ENCODE assay signal across 17 mouse cellular contexts in the genomic region with DNA sequence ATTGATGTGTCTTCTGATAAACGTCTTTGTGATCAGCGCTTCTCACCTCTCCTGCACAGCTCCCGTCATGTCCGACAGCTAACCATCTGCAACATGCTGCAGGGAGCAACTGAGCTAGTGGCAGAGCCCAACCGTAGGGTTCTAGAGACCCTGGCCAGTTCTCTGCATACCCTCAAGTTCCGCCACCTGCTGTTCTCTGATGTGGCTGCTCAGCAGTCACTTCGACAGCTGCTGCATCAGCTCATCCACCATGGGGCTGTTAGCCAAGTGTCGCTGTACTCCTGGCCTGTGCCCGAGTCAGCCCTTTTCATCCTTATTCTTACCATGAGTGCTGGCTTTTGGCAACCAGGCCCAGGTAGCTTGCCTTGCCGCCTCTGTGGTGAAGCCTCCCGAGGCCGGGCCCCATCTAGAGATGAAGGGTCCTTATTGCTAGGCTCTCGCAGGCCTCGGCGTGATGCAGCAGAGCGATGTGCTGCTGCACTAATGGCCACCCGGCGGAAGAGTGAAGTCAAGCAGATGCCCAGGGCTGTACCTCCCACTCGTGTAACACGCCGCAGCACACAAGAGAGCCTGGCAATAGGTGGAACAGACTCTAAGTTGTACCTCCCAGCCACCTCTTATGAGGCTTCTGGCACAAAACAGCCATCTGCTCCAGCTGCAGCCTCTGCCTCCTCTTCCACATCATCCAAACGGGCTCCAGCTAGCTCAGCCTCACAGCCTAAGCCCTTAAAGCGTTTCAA. TPM values are rescaled to one million over a fixed set of nuclear protein-coding genes. Genes with fewer than 3 reads are reported as not detected.
DNase-seq lines count a peak whose midpoint lies in the region; ATAC-seq and TF ChIP-seq lines count a peak whose summit lies in the region.
"Had no signal": no experiment of that assay in that cellular context is flagged by ENCODE, and none has a peak within 500 bp of the region (broad histone marks: within the 10 kb centered on the region; RNA-seq: fewer than 3 reads in every experiment).

No protein-coding gene starts in this region.

- H3K36me3 ChIP-seq in embryonic facial prominence, embryonic 14.5 days (ENCODE audit: control insufficient read depth, insufficient read depth, low read length) = peaks cover 99% of the 10 kb centered on the region
- H3K36me3 ChIP-seq in embryonic facial prominence, embryonic 10.5 days (replicated peaks) = peaks cover 100% of the 10 kb centered on the region
- peaks cover 78% of the 10 kb centered on the region for H3K36me3 ChIP-seq in myocyte (ENCODE audit: control insufficient read depth, insufficient read depth)

- H3K4me1 ChIP-seq in embryonic facial prominence, embryonic 14.5 days (ENCODE audit: control insufficient read depth, insufficient read depth, low read length) = no peaks in the 10 kb centered on the region
- no peaks in the 10 kb centered on the region for H3K4me1 ChIP-seq in embryonic facial prominence, embryonic 10.5 days
- H3K4me1 ChIP-seq: embryonic facial prominence, embryonic 15.5 days; hindbrain, embryonic 13.5 days; liver, embryonic 15.5 days had no signal

- WGBS in embryonic facial prominence, embryonic 14.5 days = 90% methylated on average over 23 of the region's 23 CpGs
- WGBS in embryonic facial prominence, embryonic 10.5 days = 91% methylated on average over 23 of the region's 23 CpGs

- no peak overlapping the region for H3K4me3 ChIP-seq in embryonic facial prominence, embryonic 14.5 days (ENCODE audit: low read depth, low read length)
- no peak overlapping the region for H3K4me3 ChIP-seq in embryonic facial prominence, embryonic 10.5 days
- no peak overlapping the region for H3K4me3 ChIP-seq in myocyte
- H3K4me3 ChIP-seq: embryonic facial prominence, embryonic 15.5 days; hindbrain, embryonic 13.5 days; liver, embryonic 15.5 days had no signal

- no peaks in the 10 kb centered on the region for H3K79me2 ChIP-seq in myocyte (ENCODE audit: control insufficient read depth, insufficient read depth)

- no peak overlapping the region for H3K4me2 ChIP-seq in embryonic facial prominence, embryonic 14.5 days (ENCODE audit: low read depth, low read length)
- no peak overlapping the region for H3K4me2 ChIP-seq in myocyte (ENCODE audit: low read depth)
- H3K4me2 ChIP-seq: embryonic facial prominence, embryonic 15.5 days; hindbrain, embryonic 13.5 days; liver, embryonic 15.5 days had no signal

- no peak overlapping the region for H3K9ac ChIP-seq in embryonic facial prominence, embryonic 14.5 days (ENCODE audit: low read depth, low read length)
- H3K9ac ChIP-seq: embryonic facial prominence, embryonic 15.5 days; hindbrain, embryonic 13.5 days; liver, embryonic 15.5 days had no signal

- TF ChIP-seq POLR2A in myocyte (IDR thresholded peaks at IDR 0.05; ENCODE audit: insufficient read length, low read depth) = no peak

- H3K27ac ChIP-seq in embryonic facial prominence, embryonic 14.5 days (replicated peaks; ENCODE audit: low read depth, low read length) = no peak overlapping the region
- no peak overlapping the region for H3K27ac ChIP-seq in embryonic facial prominence, embryonic 10.5 days (replicated peaks)
- H3K27ac ChIP-seq: embryonic facial prominence, embryonic 15.5 days; hindbrain, embryonic 13.5 days; kidney, postnatal 0 days; liver, embryonic 15.5 days had no signal

- peak; percentile 14 for DNase-seq in embryonic facial prominence, embryonic 14.5 days (ENCODE audit: low spot score)
- no peak for DNase-seq in embryonic facial prominence, embryonic 10.5 days (ENCODE audit: low spot score)
- DNase-seq in left cerebral cortex, postnatal 4 days = peak; percentile 76
- DNase-seq in left cerebral cortex, postnatal 14 days (ENCODE audit: low spot score in 2 of 2) = no peak
- peak; percentile 35 for DNase-seq in ES-CJ7 (ENCODE audit: low read depth, low spot score)
- no peak for DNase-seq in testis, postnatal 10 days (ENCODE audit: low spot score)
- DNase-seq: adrenal gland, postnatal 14 days; B cell, adult 2 months; lung, postnatal 14 days had no signal

- no peak overlapping the region for H3ac ChIP-seq in myocyte (ENCODE audit: control insufficient read depth, insufficient read length)

- intact Hi-C loops in left cerebral cortex, postnatal 4 days (cut with DNase I) = no loop called here
- intact Hi-C loops in left cerebral cortex, postnatal 14 days (cut with DNase I) = no loop called here

- H3K9me3 ChIP-seq in embryonic facial prominence, embryonic 14.5 days (ENCODE audit: control insufficient read depth, low read length) = no peaks in the 10 kb centered on the region
- no peaks in the 10 kb centered on the region for H3K9me3 ChIP-seq in embryonic facial prominence, embryonic 10.5 days
- H3K9me3 ChIP-seq: embryonic facial prominence, embryonic 15.5 days; hindbrain, embryonic 13.5 days; liver, embryonic 15.5 days had no signal

- H3K27me3 ChIP-seq in embryonic facial prominence, embryonic 14.5 days (replicated peaks; ENCODE audit: control insufficient read depth, insufficient read depth, low read length) = no peaks in the 10 kb centered on the region
- no peaks in the 10 kb centered on the region for H3K27me3 ChIP-seq in embryonic facial prominence, embryonic 10.5 days (replicated peaks; ENCODE audit: low read depth, poor library complexity, severe bottlenecking)
- H3K27me3 ChIP-seq in myocyte (ENCODE audit: control insufficient read depth, insufficient read depth, insufficient read length) = no peaks in the 10 kb centered on the region
- H3K27me3 ChIP-seq: embryonic facial prominence, embryonic 15.5 days; hindbrain, embryonic 13.5 days; liver, embryonic 15.5 days had no signal

- ATAC-seq in embryonic facial prominence, embryonic 14.5 days (ENCODE audit: low read depth) = peak; percentile 53; the same call in 1 of the 2 replicates
- no peak for ATAC-seq in erythroblast, adult 5-6 weeks (replicated peaks; ENCODE audit: low FRiP score, poor library complexity, severe bottlenecking)
- ATAC-seq: forebrain, embryonic 14.5 days; intestine, postnatal 0 days had no signal

TF ChIP-seq in myocyte, 11 proteins besides CTCF, POLR2A, EP300 and RAD21:
- TF ChIP-seq E2F4 (IDR thresholded peaks at IDR 0.05; ENCODE audit: insufficient read depth) = no peak
- no peak for TF ChIP-seq MAX (IDR thresholded peaks at IDR 0.05; ENCODE audit: low read depth)
- peak in 2 of 3 experiments; percentile 9 to 18 for TF ChIP-seq MYOD1 (IDR thresholded peaks at IDR 0.05; ENCODE audit: control insufficient read depth in 1 of 3, insufficient read length in 2 of 3, low read depth in 2 of 3)

RNA-seq across cellular contexts. Expression of a gene that starts 13.6 kb away (rescaled TPM):
- 73.1 and 85.5 TPM in 2 replicates for polyA plus RNA-seq in embryonic facial prominence, embryonic 14.5 days (2014; fragmentation: Nextera tagmentation; extraction: Ambion mirVana)
- polyA plus RNA-seq in embryonic facial prominence, embryonic 10.5 days (2016; fragmentation: Nextera tagmentation; extraction: Ambion mirVana) = 76.2 and 76.9 TPM in 2 replicates
- total RNA-seq in left cerebral cortex, postnatal 4 days (2021) = 10 to 100 TPM; 60.2 to 68.2 TPM
- total RNA-seq in left cerebral cortex, postnatal 14 days (2021) = 10 to 100 TPM; 45.0 to 46.0 TPM
- polyA plus RNA-seq in myocyte (2012; fragmentation: generic; extraction: Trizol) = 36.1 TPM
- total RNA-seq in erythroblast, adult 5-6 weeks (2015; ENCODE audit: low replicate concordance) = 3.5 and 9.0 TPM in 2 replicates
- 1.3 and 3.3 TPM in 2 replicates for total RNA-seq in erythroblast, adult 5-6 weeks (2017; ENCODE audit: low replicate concordance)

RNA-seq across cellular contexts. Expression of a gene that starts 13.8 kb away (rescaled TPM):
- 511 and 572 TPM in 2 replicates for polyA plus RNA-seq in embryonic facial prominence, embryonic 14.5 days (2014; fragmentation: Nextera tagmentation; extraction: Ambion mirVana)
- polyA plus RNA-seq in embryonic facial prominence, embryonic 10.5 days (2016; fragmentation: Nextera tagmentation; extraction: Ambion mirVana) = 449 and 463 TPM in 2 replicates
- total RNA-seq in left cerebral cortex, postnatal 4 days (2021) = 100 to 1,000 TPM; 319 to 327 TPM
- 100 to 1,000 TPM; 434 to 435 TPM for total RNA-seq in left cerebral cortex, postnatal 14 days (2021)
- 835 TPM for polyA plus RNA-seq in myocyte (2012; fragmentation: generic; extraction: Trizol)
- total RNA-seq in erythroblast, adult 5-6 weeks (2015; ENCODE audit: low replicate concordance) = 197 and 223 TPM in 2 replicates
- 191 and 235 TPM in 2 replicates for total RNA-seq in erythroblast, adult 5-6 weeks (2017; ENCODE audit: low replicate concordance)

RNA-seq across cellular contexts. Expression of a gene that starts 34.8 kb away (rescaled TPM):
- 20.7 and 22.6 TPM in 2 replicates for polyA plus RNA-seq in embryonic facial prominence, embryonic 14.5 days (2014; fragmentation: Nextera tagmentation; extraction: Ambion mirVana)
- polyA plus RNA-seq in embryonic facial prominence, embryonic 10.5 days (2016; fragmentation: Nextera tagmentation; extraction: Ambion mirVana) = 77.2 and 81.1 TPM in 2 replicates
- total RNA-seq in left cerebral cortex, postnatal 4 days (2021) = 1 to 10 TPM; 2.4 to 3.2 TPM
- under 1 TPM; 0.55 to 0.82 TPM for total RNA-seq in left cerebral cortex, postnatal 14 days (2021)
- 2.2 TPM for polyA plus RNA-seq in myocyte (2012; fragmentation: generic; extraction: Trizol)
- 7.7 and 8.1 TPM in 2 replicates for total RNA-seq in erythroblast, adult 5-6 weeks (2015; ENCODE audit: low replicate concordance)
- total RNA-seq in erythroblast, adult 5-6 weeks (2017; ENCODE audit: low replicate concordance) = 14.8 and 16.8 TPM in 2 replicates

RNA-seq across cellular contexts. Expression of a gene that starts 35.0 kb away (rescaled TPM):
- polyA plus RNA-seq in embryonic facial prominence, embryonic 14.5 days (2014; fragmentation: Nextera tagmentation; extraction: Ambion mirVana) = 60.4 and 62.7 TPM in 2 replicates
- 57.6 and 61.4 TPM in 2 replicates for polyA plus RNA-seq in embryonic facial prominence, embryonic 10.5 days (2016; fragmentation: Nextera tagmentation; extraction: Ambion mirVana)
- 10 to 100 TPM; 78.4 to 83.7 TPM for total RNA-seq in left cerebral cortex, postnatal 4 days (2021)
- total RNA-seq in left cerebral cortex, postnatal 14 days (2021) = 10 to 100 TPM; 69.3 to 71.5 TPM
- 75.9 TPM for polyA plus RNA-seq in myocyte (2012; fragmentation: generic; extraction: Trizol)
- total RNA-seq in erythroblast, adult 5-6 weeks (2015; ENCODE audit: low replicate concordance) = 0.63 and 7.9 TPM in 2 replicates
- 2.2 and 6.8 TPM in 2 replicates for total RNA-seq in erythroblast, adult 5-6 weeks (2017; ENCODE audit: low replicate concordance)

RNA-seq across cellular contexts. Expression of a gene that starts 35.0 kb away (rescaled TPM):
- 17.7 and 20.2 TPM in 2 replicates for polyA plus RNA-seq in embryonic facial prominence, embryonic 14.5 days (2014; fragmentation: Nextera tagmentation; extraction: Ambion mirVana)
- polyA plus RNA-seq in embryonic facial prominence, embryonic 10.5 days (2016; fragmentation: Nextera tagmentation; extraction: Ambion mirVana) = 18.2 and 18.7 TPM in 2 replicates
- 1 to 10 TPM; 6.6 to 8.2 TPM for total RNA-seq in left cerebral cortex, postnatal 4 days (2021)
- 1 to 10 TPM; 8.5 to 9.1 TPM for total RNA-seq in left cerebral cortex, postnatal 14 days (2021)
- polyA plus RNA-seq in myocyte (2012; fragmentation: generic; extraction: Trizol) = 23.7 TPM
- total RNA-seq in erythroblast, adult 5-6 weeks (2015; ENCODE audit: low replicate concordance) = 2.5 and 2.9 TPM in 2 replicates
- 0.43 and 1.1 TPM in 2 replicates for total RNA-seq in erythroblast, adult 5-6 weeks (2017; ENCODE audit: low replicate concordance)

Comparison
In these comparisons a context has a peak if more than half of its experiments do, and no peak if none do; other contexts are left out.
1. DNase-seq: peak in embryonic facial prominence, embryonic 14.5 days (single experiment), left cerebral cortex, postnatal 4 days (single experiment) and ES-CJ7 (single experiment); none in embryonic facial prominence, embryonic 10.5 days (single experiment), left cerebral cortex, postnatal 14 days (0 of 2) and testis, postnatal 10 days (single experiment).
2. RNA of a gene that starts 13.6 kb away (total RNA-seq): 60.2 to 68.2 TPM in left cerebral cortex, postnatal 4 days and 45.0 to 46.0 TPM in left cerebral cortex, postnatal 14 days; 1.3 to 9.0 TPM in erythroblast, adult 5-6 weeks; every median in the first group is over 4 times any median in the second.